Mouse (Mus musculus) MEL (cell line): Measurements from ENCODE around the gene Kcnab3.

Experiments
- RAD21 ChIP-seq: IDR thresholded peaks from 2 replicates; pipeline ENCODE4 v1.6.1; 2011; ENCODE audit warnings: mild to moderate bottlenecking, low read depth, low read length, improper control_type of control experiment
- TAL1 ChIP-seq: IDR thresholded peaks from 2 replicates; pipeline ENCODE4 v1.6.1; 2012; ENCODE audit warnings: mild to moderate bottlenecking, inconsistent platforms, low read length, moderate library complexity, mixed read lengths

DNA sequence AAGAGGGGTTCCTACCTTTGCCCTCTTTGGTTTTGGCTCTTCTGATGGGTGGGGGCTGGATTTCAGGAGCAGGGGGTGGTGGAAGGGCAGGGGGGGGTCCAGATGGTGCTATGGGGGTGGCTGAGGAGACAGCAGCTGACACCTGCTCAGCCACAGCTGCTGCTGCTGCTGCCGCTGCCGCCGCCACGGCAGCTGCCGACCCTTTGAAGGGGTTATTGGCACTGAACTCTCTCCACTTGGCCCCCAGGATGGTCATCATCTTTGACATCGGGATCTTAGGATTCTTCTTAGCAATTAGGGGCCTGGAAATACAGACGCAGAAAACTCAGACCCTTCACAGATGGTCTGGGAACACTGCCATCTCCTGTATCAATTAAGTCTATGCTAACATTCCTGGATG lies 36.0 kb downstream of the Kcnab3 start:
- TF ChIP-seq RAD21 (no peak), TAL1 (no peak)
